Mouse (Mus musculus) left cerebral cortex, postnatal 25 days (tissue): ENCODE results near the gene Hspa5. TPM values are rescaled to one million over a fixed set of nuclear protein-coding genes. Genes with fewer than 3 reads are reported as not detected.
A peak's percentile ranks its signal among the peaks of the same experiment; 100 is the strongest.
"Not testable (repeated sequence)": the region's sequence is repeated elsewhere in the genome, so short reads cannot be mapped to it uniquely, and the experiment has no call there.

Source experiments
- DNase-seq, 2 experiments: peaks; one replicate each; pipeline ENCODE4 v3.0.0; 2022; ENCODE audit warnings: low spot score in 2 of 2, mixed read lengths in 1 of 2
- intact Hi-C: fragments of 180-260 bp; cut with DNase I; formaldehyde crosslinking; loops from one replicate; pipeline ENCODE4 v1.15.1; 2025
- total RNA-seq, 2 experiments: library from RNA; stranded (reverse); gene quantifications; 2 replicates each; pipeline ENCODE4 v1.2.3; 2021

Gene Hspa5
- total RNA-seq, 2 experiments from 2014 or later: 394 to 427 TPM

DNA sequence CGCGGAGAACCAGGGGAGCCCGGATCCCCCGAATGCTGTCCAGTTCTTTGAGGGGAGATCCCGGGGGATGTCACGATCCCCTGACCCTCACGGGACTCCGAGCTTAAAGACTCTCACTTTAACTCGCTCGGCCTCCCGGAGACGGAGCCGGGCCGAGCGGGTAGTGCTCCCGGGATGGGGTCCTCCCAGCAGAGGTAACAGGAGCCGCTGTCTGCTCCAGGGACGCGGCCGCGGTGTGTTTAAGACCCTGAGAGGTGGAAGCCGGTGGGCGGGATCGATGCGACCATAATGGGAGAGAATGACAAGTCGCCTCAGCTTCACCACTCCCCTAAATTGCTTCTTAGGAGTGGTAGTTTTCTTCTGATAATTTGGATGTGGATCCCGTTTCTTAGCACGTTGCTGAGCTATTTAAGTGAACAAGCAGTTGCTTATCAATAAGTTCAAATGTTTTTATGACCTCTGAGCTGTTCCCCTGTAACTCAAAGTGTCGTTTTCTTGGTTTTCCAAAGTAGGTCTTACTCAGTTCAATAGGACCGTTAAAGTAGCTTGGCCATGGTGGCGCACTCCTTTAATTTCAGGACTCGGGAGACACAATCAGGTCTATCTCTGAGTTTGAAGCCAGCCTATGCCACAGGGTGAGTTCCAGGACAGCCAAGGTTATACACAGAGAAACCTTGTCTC lies 30.9 kb downstream of the Hspa5 start:
- intact Hi-C loops: not testable (repeated sequence)
- peak; percentile 26 to 32 for DNase-seq

DNA sequence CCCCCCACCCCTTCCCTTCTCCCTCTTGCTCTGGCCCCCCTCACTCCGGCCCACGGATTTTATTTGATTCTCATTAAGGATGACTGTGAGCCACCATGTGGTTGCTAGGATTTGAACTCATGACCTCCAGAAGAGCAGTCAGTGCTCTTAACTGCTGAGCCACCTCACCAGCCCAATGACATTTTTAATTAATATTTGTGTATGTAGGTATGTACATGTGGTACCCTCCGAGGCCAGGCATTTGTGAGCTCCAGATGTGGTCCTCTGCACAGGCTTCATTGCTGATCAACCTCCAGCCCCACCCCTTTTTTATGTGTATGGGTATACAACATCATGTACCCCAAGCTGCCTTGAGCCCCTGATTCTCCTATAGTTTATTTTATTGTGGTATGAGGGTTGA lies 32.0 kb downstream of the Hspa5 start:
- no peak for DNase-seq
- intact Hi-C loops: no loop called here

DNA sequence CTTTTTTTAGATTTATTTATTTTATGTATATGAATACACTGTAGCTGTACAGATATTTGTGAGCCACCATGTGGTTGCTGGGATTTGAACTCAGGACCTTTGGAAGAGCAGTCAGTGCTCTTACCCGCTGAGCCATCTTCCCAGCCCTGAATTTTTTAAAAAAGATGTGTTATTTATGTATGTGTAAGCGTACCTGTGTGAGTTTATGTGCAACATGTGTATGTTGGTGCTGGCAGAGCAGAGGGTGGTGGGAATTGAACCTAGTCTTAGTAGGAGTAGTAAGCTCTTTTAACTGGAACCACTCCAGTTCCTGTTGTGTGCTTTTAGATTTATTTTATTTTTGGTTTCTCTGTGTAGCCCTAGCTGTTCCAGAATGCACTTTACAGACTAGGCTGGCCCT lies 32.4 kb downstream of the Hspa5 start:
- DNase-seq: no peak
- intact Hi-C loops: no loop called here

DNA sequence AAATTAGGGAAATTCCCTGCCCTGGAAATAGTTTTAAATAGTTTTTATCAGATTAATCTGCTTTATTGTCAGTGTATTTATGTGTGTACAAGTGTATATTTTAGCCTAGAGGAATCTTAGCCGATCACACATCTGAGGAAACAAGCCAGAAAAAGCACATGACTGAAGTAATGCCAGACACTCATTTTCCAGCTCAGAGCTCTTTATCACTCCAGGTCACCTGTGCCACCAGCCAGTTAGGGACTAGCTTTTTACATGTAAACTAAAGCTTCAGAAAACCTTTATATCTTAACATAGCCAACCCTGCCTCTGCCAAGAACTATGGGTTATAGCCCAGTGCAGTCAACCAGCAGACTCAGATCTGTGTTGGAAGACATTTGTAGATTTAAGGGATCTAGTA lies 33.0 kb downstream of the Hspa5 start:
- intact Hi-C loops: no loop called here
- no peak for DNase-seq

DNA sequence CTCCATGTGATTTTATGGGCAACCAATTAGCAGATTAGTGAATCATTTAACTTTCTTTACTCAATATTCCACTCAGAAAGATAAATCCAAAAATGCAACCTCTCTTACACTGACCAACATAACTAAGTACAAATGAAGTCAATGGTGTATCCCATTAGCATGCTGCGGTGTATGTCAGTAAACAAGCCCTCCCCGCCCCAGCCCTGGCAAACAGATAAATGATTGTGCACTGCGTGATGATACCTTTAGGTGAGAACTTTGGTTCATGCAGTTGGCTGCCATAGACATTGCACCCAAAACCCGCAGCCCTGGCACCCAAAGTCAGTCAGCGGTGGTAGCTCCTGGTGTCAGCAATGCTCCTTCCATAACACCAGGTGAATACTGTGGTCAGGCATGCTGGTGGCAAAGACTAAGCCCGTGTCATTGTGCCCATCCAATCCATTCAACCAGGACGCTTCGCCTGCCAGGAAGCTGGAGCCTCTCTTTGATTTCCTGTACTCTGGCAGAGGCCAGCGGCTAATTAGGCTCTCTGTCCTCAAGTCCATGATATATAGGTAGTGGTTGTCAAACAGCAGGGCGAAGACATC lies 33.7 kb downstream of the Hspa5 start:
- intact Hi-C loops: no loop called here
- no peak for DNase-seq

DNA sequence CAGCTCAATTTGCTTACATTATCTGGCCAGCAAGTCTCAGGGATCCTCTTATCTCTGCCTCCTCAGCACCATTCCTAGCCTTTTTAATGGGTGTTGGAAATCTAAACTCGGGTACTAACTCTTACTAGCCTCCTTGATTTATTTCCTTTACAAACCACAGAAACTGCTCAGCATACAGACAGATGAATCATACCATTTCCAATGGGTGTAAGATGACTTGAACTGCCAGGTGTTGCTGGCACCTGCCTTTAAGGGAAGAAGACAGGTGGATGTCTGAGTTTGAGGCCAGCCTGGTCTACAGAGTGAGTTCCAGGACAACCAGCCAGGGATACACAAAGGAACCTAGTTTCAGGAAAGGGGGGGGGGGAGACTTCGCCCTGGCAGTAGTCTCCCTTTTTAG lies 36.3 kb downstream of the Hspa5 start:
- intact Hi-C loops: no loop called here
- DNase-seq: no peak

DNA sequence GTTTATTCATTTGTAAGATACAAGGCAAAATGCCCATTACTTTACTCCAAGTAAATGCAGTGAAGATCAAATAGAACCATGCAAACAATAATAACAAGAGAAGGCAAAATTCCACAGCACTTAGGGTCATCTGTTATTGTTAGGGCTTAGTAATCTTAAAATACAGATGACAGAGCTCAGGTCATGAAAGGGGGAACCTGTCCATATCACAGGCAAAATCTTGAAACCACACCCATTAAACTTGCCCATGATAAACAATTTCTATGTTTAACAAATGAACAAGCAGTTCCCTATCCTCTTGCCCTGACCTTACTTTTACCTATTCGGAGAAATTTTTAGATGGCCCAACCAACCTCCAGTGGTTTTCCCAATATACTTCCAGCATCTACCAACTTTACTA lies 37.8 kb downstream of the Hspa5 start:
- intact Hi-C loops: no loop called here
- DNase-seq: no peak

DNA sequence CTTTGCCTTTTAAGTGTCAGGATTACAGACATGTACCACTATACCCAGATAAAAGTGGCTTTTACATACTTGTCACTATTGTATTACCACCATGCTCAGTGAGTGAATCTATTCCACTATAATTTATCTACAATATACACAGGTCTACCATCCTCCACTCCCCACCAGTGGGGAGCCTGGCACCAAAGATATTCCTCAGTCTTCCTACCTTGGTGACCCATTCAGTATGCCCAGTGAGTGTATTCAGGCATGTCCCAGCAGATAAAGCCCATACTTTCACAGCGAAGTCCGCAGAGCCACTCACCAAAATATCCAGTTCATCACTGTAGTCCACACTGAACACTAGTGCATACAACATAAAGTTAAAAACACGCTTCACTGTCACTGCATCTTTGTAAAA lies 39.0 kb downstream of the Hspa5 start:
- intact Hi-C loops: no loop called here
- no peak for DNase-seq

DNA sequence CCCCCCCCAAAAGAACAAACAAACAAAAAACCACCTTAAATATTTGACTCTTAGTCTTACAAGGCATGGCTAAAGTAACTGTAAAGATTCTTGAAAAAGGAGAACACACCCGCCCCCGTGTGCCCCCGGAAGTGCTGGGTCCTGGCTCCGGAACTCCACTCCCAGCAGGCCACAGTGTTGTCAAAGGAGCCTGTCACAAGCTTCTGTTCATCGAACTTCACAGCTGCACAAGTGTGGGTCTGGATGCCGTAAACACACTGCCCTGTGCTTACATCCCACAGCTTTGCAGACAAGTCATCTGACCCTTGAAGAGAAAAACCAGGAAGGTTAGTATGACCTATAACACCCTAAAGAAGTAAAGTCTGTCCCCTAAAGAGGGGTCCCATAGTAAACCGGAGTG lies 40.9 kb downstream of the Hspa5 start:
- intact Hi-C loops: no loop called here

DNA sequence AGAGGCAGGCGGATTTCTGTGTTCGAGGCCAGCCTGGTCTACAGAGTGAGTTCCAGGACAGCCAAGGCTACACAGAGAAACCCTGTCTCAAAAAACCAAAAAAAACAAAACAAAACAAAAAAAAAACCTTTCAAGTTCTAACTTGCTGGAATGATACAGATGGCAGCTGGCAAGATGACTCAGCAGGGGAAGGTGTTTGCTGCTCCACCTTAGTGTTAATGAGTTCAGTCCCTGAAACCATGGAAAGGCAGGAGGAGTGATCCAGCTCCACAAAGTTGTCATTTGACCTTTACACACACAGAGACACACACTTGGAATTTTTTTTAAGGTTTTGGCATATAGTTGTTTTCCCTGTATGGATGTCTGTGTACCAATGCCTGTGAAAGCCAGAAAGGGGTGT lies 44.1 kb downstream of the Hspa5 start:
- intact Hi-C loops, DNase-seq: not testable (repeated sequence)

More for the DNA sequence above, 40.9 kb downstream of the Hspa5 start:
- DNase-seq: no peak

DNA sequence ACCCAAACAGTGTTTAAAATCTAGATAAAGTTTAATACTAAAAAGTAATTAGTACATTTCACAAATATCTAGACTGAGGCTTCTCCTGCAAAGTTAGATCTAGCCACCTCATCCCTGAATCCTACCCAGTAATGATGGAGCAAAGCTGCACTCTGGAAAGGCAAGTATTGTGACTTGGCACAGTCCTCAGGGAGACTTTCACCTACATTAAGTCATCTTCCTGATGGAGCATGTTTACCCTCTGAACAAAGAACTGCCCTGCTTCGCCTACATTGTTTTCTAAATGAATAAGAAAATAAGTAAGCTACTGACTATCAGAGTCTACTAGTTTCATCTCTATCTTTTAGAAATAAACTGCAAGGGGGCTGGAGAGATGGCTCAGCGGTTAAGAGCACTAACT lies 46.7 kb downstream of the Hspa5 start:
- no peak for DNase-seq
- intact Hi-C loops: no loop called here

DNA sequence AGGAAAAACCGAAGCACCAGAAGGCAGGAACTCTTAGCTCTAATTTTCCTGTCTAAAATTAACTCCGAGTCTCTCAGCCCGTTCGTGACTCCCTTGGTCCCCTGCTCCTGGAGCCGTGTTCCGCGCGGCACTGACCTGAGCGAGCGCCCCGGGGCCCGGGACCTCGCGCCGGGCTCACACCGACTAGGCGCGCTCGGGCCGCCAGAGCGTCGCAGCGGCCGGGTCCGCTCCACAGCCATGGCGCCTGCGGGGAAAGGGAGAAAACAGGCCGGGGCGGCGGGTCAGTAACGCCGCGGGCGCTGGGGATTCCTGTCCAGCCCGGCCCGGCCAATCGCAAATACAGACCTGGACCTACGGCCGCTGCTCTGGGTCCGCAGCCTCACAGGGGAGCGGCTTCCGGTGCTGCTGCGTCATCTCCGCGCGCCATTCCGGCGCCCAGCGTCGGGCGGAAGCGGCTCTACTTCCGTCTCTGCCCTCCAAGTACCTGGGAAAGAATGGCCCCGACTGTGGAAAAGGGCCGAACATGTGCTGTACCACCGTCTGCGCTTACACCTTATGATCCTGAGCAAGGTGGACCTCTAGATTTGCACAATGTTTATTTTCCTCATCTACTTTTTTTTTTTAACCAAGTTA lies 54.2 kb downstream of the Hspa5 start, which contains the start of gene Fbxw2:
Gene Fbxw2 (minus strand): TSS at position 485 of the 633 bp plus-strand sequence.
- intact Hi-C loops: loop anchor here (10.0 kb wide), 1 partner anchor 279 kb away; the partner anchor contains the start of genes AI182371 and Cntrl

DNA sequence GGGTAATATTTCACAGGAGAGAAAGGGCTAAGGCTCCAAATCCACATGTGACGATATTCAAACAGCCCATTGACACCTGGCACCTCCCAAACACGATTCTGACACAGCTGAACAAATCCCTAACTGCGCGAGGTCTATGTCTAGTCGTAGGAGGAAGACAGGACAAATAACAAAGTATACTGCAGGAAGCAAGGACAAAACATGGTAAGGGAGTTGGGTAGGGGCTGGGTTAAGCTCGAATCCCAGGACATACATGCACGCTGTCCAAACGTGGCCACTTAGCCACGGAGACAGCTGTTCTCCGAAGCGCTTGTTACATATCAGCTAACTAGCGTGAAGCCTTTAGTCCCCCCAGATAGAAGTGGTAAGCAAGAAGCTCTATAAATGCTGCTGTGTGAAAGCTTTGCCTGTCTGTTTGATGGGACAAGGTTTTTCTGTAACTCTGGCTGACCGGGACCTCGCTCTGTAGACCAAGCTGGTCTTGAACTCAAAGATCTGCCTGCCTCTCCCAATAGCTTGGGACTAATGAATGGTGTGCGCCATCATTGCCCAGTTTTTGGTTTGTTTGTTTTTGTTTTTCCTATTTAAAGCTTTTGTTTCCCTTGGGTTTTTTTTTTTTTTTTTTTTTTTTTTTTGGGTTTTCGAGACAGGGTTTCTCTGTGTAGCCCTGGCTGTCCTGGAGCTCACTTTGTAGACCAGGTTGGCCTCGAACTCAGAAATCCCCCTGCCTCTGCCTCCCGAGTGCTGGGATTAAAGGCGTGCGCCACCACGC lies 54.9 kb downstream of the Hspa5 start:
- DNase-seq: no peak

More for the DNA sequence above, 54.2 kb downstream of the Hspa5 start, which contains the start of gene Fbxw2:
- peak; percentile 94 for DNase-seq

More for the DNA sequence above, 54.9 kb downstream of the Hspa5 start:
- intact Hi-C loops: loop anchor here (10.0 kb wide), 1 partner anchor 278 kb away; the partner anchor contains the start of genes AI182371 and Cntrl

Other genes starting within 250 kb of the Hspa5 start
- gene Gapvd1, start 16.7 kb upstream of the Hspa5 start, total RNA-seq: 100 to 1,000 TPM in 1 of 2 experiments, 10 to 100 TPM in 1; 97.4 to 101 TPM
- gene Rabepk, start 27.9 kb downstream of the Hspa5 start, total RNA-seq: 10 to 100 TPM; 30.8 to 34.0 TPM
- gene Fbxw2, start 54.3 kb downstream of the Hspa5 start, total RNA-seq: 100 to 1,000 TPM in 1 of 2 experiments, 10 to 100 TPM in 1; 96.1 to 101 TPM
- not detected for gene Gm34653, start 61.0 kb downstream of the Hspa5 start, total RNA-seq
- under 1 TPM; 0.25 to 0.41 TPM for gene Cutal, start 102.4 kb downstream of the Hspa5 start, total RNA-seq
- gene Psmd5, start 103.0 kb downstream of the Hspa5 start, total RNA-seq: 10 to 100 TPM; 33.3 to 38.0 TPM
- gene Phf19, start 142.1 kb downstream of the Hspa5 start, total RNA-seq: 1 to 10 TPM; 1.3 to 1.6 TPM
- gene Traf1, start 189.8 kb downstream of the Hspa5 start, total RNA-seq: 1 to 10 TPM in 1 of 2 experiments, under 1 TPM in 1; 0.57 to 2.1 TPM